Mouse (Mus musculus): ENCODE measurements at regions not wholly inside any gene's neighbourhood (a gene's known extent, or its start where the extent isn't known, plus 50 kb on each side); places are given as distances from the start of the nearest gene placed in this dataset.
"Not testable (repeated sequence)": the region's sequence is repeated elsewhere in the genome, so short reads cannot be mapped to it uniquely, and the experiment has no call there.

DNA sequence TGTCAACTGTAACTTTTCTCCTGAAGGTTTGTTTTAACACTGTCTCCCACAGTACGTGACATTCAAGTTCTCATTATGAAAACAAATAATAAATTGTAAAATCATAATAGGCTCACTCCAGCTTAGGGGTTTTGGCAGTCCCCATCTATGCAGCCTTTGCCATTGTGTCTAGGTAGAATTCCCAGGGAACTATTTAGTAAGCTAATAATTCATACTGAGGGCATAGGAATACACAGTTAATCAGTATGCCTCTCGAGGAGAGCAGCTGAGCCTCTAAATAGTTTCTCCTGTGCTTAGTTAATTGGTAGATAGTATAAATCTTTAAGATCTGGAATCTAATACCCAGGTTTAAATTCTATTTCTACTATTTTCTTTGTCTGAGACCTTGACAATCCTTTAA, 191.7 kb downstream of the Tprg start:
- no peak for DNase-seq

- peak; percentile 19 to 37 for DNase-seq
Measured at GRCm38 (mm10) chr16:25483831-25484254, 197.2 kb downstream of the Tprg start.

DNA sequence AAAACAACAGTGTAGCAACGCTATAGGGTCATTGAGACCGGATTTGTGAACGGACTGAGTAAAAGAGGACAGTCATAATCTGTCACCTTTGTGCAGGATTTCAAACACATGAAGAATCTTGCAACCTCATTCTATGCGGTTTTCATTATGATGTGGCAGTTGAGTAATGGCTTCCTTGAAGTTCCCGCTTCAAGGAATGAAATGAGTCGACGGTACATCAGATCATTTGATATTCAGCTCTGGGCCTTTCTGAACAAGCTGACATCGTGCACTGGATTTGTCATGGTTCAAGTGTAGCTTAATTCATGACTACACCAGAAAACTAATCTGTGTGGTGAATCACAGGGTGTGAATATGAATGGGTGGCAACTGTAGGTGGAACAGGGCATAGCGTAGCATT, 198.4 kb downstream of the Tprg start:
- no peak for DNase-seq

- DNase-seq: no peak
Measured at GRCm38 (mm10) chr16:25486477-25487094, 197.0 kb upstream of the Trp63 start.

GRCm38 (mm10) chr16:25490847-25491246, 192.7 kb upstream of the Trp63 start:
- no peak for DNase-seq

DNA sequence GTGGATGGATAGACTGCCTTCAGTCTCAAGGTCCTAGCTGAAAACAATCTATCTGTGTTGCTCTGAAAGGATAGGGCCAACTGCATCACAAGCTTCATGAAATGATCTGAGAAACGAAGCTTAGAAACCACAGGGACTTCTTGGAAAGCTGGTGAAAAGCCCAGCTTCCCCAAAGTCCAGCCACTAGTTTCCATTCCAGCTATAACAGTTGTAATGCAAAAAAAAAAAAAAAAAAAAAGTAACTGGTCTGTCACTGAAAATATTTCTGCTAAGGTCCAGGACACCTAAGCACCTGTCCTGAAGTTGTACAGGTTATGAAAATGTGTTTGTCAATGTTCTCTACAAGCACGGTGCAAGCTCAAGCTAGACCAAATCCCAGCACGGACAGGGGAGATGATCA, 189.4 kb upstream of the Trp63 start:
- no peak for DNase-seq

GRCm38 (mm10) chr16:25495586-25496196, 187.9 kb upstream of the Trp63 start:
- DNase-seq: no peak

DNA sequence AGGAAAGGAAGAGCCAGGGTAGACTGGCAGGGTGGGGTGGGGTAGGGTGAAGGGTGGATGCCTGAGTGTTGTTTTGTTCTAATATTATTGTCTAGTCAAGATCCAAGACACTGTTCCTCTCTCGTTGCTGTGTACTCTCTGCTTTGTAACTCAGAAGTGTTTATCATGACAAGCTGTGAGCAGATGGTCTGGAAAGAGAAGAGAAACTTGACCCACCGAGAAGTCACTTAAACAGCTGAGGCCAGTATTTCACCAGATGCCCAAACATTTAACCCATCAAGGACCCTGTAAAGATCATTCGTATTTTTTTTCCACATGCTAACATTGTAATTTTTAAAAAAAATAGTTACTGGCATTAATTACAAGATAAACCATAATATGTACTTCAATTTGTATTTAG, 178.7 kb upstream of the Trp63 start:
- DNase-seq: no peak

DNA sequence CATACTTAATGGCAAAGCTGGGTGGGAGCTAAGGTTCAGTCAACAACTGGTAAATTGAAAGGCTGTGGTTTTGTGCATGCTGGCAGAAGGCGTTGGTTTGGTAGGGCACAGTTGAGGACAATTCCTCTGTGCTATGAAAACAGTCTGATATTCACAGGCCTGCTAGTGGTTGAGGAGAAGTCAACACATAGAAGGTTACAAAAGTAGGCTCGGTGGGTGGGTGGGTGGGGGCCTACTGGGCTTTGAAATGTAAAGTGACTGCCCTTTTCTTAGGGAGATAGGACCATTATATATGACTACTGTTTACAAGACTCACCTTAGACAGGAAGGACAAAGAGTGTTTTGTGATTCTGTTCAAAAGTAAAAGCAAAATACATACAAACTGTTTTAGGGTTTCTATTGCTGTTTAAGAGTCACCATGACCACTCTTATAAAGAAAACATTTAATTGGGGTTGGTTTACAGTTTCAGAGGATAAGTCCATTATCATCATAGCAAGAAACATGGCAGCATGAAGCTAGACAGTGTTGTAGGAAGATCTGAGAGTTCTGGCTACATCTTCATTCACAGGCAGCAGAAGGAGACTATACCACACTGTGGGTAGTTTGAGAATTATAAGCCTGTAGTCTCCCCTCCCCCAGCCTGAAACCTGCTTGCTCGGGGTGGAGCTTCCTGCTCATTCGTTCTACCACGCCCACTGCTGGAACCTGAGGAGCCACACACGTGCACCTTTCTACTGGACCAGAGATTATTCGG, 166.3 kb upstream of the Trp63 start:
- no peak for DNase-seq

DNA sequence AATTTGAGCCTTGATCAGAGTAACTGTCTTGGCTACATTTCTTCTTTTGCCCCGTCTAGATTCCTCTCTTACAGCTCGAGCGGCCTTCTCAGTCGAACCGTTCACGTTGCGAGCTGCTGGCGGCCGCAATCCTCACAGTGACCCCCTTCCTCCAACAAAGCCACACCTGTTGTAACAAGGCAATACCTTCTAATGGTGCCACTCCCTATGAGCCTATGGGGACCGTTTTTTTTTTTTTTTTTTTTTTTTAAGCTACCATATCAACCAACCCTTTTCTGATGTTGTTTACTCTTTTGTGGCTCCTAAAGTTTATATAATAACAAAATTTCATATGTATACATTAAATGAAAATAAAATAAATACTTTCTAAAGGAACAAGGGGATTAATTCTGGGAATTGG, 160.4 kb upstream of the Trp63 start:
- DNase-seq: not testable (repeated sequence)

DNA sequence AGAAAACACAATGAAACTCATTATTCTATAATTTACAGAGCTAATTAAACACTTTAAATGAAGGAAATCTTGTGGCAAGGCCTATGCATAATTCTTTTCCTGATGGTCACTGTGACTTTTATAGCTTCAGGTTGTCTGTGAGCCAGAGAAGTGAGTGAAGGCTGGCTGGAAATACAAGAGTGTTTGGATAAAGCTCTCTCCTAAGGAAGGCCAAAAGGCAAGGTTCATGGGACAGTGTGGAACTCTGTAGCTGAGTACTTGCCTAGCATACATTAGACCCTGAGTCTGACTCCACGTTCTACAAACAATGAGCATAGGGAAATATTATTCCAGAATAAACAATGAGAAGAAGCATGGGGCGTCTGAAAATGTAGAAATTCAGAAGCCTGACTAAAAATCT, 159.9 kb upstream of the Trp63 start:
- DNase-seq: no peak

DNA sequence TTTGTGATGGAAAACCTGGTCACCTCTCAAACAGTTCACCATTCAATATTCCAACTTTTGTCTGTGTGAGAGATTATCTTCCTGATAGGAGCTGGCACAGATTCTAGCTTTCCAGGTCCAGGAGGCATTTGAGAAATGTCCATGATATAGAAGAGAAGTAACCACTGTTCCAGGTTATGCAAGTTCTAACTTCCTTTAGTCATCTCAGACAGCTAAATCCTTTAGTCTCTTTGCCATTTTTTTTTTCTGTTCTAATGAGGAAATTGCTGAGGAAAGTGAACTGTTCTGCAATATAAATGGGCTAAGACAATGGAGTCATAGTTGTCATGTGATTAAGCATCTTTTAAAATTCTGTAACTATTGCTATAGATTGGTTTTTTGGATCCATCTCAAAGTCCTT, 155.7 kb upstream of the Trp63 start:
- no peak for DNase-seq

DNA sequence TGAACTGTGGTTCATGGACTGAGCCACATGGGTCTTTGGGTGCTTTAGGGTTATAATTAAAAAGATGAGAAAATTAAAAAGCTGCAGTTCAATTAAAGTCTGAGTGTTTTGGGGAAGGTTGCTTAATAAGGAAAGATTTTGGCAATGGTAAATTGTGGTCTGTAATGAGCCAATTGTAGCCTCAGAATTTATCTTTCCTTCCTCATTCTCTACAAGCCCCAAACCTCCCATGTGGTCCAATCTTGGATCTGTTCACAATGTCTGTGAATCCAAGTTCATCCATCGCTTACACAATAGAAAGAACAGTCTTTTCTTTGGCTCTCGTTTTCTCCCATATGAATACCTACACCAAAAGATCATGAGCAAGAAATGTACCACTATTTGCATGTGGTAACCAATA, 155.2 kb upstream of the Trp63 start:
- no peak for DNase-seq

DNA sequence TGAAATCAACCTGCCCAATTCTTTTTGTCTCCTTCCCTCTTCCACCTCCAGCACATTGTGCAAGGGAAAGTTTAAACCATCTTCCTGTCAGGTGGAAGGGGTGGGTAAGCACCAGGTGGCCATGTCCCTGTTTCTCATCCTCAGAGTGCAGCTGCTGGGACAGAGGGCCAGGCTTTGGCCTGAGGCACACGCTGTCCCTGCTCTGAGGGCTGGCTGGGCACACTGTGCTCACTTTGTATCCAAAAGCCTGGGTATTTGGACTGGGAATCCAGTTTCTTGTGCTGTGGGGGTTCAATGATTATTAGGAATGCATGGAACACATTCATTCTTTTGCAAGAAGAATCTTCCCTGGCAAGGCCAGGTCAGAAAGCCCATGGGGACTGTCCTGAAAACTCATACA, 153.9 kb upstream of the Trp63 start:
- DNase-seq: no peak

- no peak for DNase-seq
Measured at GRCm38 (mm10) chr16:25531761-25532336, 151.7 kb upstream of the Trp63 start.

- DNase-seq: no peak
Measured at GRCm38 (mm10) chr16:25532519-25533205, 150.9 kb upstream of the Trp63 start.

DNA sequence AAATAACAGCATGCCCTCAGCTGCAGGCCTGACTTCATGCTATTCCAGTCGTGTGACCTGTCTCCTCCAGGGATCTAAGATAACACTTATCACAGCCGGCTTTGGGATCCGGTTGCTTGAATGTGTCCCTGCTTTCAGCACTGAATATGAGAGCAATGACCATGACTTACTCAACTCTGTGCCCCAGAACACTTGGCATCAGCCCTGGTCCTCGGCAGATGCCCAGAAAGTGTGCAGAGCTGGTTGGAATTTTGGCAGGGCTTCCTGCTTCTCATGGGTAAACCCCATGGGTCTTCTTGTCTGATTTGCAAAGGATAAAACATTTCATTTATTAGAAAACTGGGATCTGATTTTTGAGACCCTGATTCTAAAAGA, 150.4 kb upstream of the Trp63 start:
- DNase-seq: peak; percentile 47 to 64

DNA sequence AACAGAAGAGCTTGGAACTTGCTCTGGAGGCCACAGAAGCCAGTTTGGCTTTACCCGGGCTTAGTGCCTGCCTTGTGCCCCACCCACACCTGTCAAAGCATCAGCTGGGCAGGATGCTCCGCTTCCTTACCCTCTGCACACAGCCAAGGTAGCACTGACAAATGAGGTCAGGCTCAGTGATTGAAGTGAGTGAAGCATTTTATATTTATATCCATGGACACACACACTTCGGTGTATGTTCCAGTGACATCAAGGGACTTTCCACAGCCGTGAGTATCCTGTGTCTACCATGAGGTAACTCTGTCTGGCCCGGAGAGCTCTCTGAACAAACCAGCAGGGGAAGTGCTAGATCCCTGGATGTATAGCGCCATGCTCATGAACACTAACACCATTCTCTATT, 147.0 kb upstream of the Trp63 start:
- no peak for DNase-seq

GRCm38 (mm10) chr16:25549542-25550110, 133.9 kb upstream of the Trp63 start:
- DNase-seq: no peak

DNA sequence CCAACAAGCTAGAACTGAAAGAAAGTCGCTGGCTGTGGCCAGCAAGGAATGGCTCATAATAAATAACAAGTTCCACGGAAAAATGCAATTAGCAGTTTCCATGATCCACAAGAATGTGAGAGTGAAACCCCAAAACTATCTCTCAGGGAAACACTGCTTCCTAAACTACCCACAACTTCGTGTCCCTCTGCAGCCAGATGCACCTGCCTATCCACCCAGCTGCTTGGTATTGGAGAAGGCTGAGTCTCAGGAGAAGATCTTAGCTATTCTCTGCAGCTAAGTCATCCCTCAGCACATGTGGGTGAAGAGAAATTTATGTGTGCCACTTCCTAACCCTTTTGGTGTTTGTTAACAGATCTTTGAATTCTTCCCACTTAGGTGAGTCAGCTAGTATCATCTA, 126.4 kb upstream of the Trp63 start:
- no peak for DNase-seq

DNA sequence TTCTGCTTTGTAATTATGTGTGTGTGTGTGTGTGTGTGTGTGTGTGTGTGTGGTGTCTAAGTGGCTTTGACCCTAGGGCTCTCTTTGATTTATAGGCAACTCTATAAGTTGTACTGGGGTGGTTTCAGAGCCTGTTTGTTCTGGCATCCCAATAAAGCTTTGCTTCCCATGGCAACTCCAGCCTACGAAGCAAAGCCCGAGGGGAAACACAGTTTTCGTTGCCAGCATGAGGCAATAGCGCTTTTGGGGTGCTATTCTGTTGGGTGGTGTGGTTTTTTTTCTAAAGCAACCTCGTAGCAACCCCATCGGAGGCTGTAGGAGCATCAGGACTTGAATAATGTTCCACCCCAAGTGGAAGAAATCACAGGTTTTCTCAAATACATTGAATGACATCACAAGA, 103.3 kb upstream of the Trp63 start:
- DNase-seq: no peak

- DNase-seq: peak in 1 of 2 experiments; percentile 36
Measured at GRCm38 (mm10) chr16:25584337-25585069, 99.1 kb upstream of the Trp63 start.

All from kidney, postnatal 25 days (tissue).